Mouse (Mus musculus) neural tube, embryonic 14.5 days (tissue): ENCODE results near the gene Nln. TPM values are rescaled to one million over a fixed set of nuclear protein-coding genes. Genes with fewer than 3 reads are reported as not detected.

Experiments used
- ATAC-seq: fragments of 200-750 bp; cut with Nextera tagmentation; 2 replicates; pipeline ENCODE4 v1.8.0; 2017; ENCODE audit warnings: low read depth, mild to moderate bottlenecking, moderate TSS enrichment, moderate library complexity
- H3K27ac ChIP-seq: fragments of 300-500 bp; sonication (generic); 2 replicates; pipeline ENCODE4 v1.5.1; 2014; ENCODE audit warnings: low read depth, mild to moderate bottlenecking, control low read depth, low read length, moderate library complexity, mixed read lengths
- H3K27me3 ChIP-seq: fragments of 300-500 bp; sonication (generic); 2 replicates; pipeline ENCODE4 v1.6.1; 2014; ENCODE audit warnings: low read length; ENCODE audit not compliant: control insufficient read depth, insufficient read depth
- H3K36me3 ChIP-seq: fragments of 300-500 bp; sonication (generic); 2 replicates; pipeline ENCODE4 v1.6.1; 2014; ENCODE audit warnings: low read length, mixed read lengths; ENCODE audit not compliant: control insufficient read depth, insufficient read depth
- H3K4me1 ChIP-seq: fragments of 300-500 bp; sonication (generic); 2 replicates; pipeline ENCODE4 v1.6.1; 2014; ENCODE audit warnings: low read length; ENCODE audit not compliant: control insufficient read depth, insufficient read depth
- H3K4me2 ChIP-seq: fragments of 300-500 bp; sonication (generic); 2 replicates; pipeline ENCODE4 v1.6.1; 2014; ENCODE audit warnings: mild to moderate bottlenecking, low read depth, low read length, control low read depth
- H3K4me3 ChIP-seq: fragments of 300-500 bp; sonication (generic); 2 replicates; pipeline ENCODE4 v1.5.1; 2014; ENCODE audit warnings: low read depth, low read length, control low read depth, mixed read lengths
- H3K9ac ChIP-seq: fragments of 300-500 bp; sonication (generic); replicated peaks from 2 replicates; pipeline ENCODE4 v1.6.1; 2014; ENCODE audit warnings: low read depth, mild to moderate bottlenecking, control low read depth, low read length, mixed read lengths
- H3K9me3 ChIP-seq: fragments of 300-500 bp; sonication (generic); 2 replicates; pipeline ENCODE4 v1.6.1; 2016; ENCODE audit warnings: low read length; ENCODE audit not compliant: control insufficient read depth
- WGBS: fragments of 180-500 bp; shearing (Covaris S2); extraction: QIAGEN DNeasy Blood & Tissue Kit; methylation state at CpG from one replicate; pipeline ENCODE4 v1.1.7; 2014; 5-methylcytosine and 5-hydroxymethylcytosine counted together
- polyA plus RNA-seq: library from polyadenylated mRNA; unstranded; fragments of >200 nt; fragmentation: Nextera tagmentation; extraction: Ambion mirVana; gene quantifications from 2 replicates; pipeline ENCODE4 v1.2.1, GENCODE M21; 2014

Gene Nln
- polyA plus RNA-seq, 1 experiment from 2014 or later = 71.6 TPM

- no peaks in the 10 kb centered on the region for H3K9me3 ChIP-seq
- H3K27me3 ChIP-seq = no peaks in the 10 kb centered on the region
- no peak overlapping the region for H3K9ac ChIP-seq
- H3K4me1 ChIP-seq = 0 out of 2 replicates have a peak, but pooled peaks cover 5% of the 10 kb centered on the region
- ATAC-seq = no peak
- H3K36me3 ChIP-seq = no peaks in the 10 kb centered on the region
- 85% methylated on average over 4 of the region's 4 CpGs for WGBS
- H3K27ac ChIP-seq = no peak overlapping the region
- no peak overlapping the region for H3K4me3 ChIP-seq
- no peak overlapping the region for H3K4me2 ChIP-seq
These were observed 68.5 kb downstream of the Nln start for GRCm38 (mm10) chr13:104040950-104041349.

GRCm38 (mm10) chr13:104039861-104040260, 69.6 kb downstream of the Nln start:
- Histone ChIP-seq H3K4me2 (no peak overlapping the region), H3K4me1 (0 out of 2 replicates have a peak, but pooled peaks cover 5% of the 10 kb centered on the region), H3K9ac (no peak overlapping the region), H3K36me3 (no peaks in the 10 kb centered on the region), H3K27me3 (no peaks in the 10 kb centered on the region), H3K4me3 (no peak overlapping the region), H3K27ac (no peak overlapping the region), H3K9me3 (no peaks in the 10 kb centered on the region)
- WGBS = 76% methylated on average over 4 of the region's 4 CpGs
- no peak for ATAC-seq

GRCm38 (mm10) chr13:104038891-104039290, 70.5 kb downstream of the Nln start:
- H3K27me3 ChIP-seq = no peaks in the 10 kb centered on the region
- WGBS = 96% methylated on average over 7 of the region's 7 CpGs
- H3K36me3 ChIP-seq = no peaks in the 10 kb centered on the region
- 0 out of 2 replicates have a peak, but pooled peaks cover 5% of the 10 kb centered on the region for H3K4me1 ChIP-seq
- H3K4me3 ChIP-seq = no peak overlapping the region
- no peak overlapping the region for H3K9ac ChIP-seq
- no peak; the same call in 1 of the 2 replicates for ATAC-seq
- H3K27ac ChIP-seq = no peak overlapping the region
- H3K4me2 ChIP-seq = no peak overlapping the region
- H3K9me3 ChIP-seq = no peaks in the 10 kb centered on the region

- H3K4me3 ChIP-seq = no peak overlapping the region
- H3K27me3 ChIP-seq = no peaks in the 10 kb centered on the region
- no peak overlapping the region for H3K4me2 ChIP-seq
- H3K27ac ChIP-seq = no peak overlapping the region
- no peak overlapping the region for H3K9ac ChIP-seq
- no peaks in the 10 kb centered on the region for H3K9me3 ChIP-seq
- H3K4me1 ChIP-seq = 0 out of 2 replicates have a peak, but pooled peaks cover 5% of the 10 kb centered on the region
- peak; percentile 44; the same call in 1 of the 2 replicates for ATAC-seq
- no peaks in the 10 kb centered on the region for H3K36me3 ChIP-seq
- WGBS = 62% methylated on average over 7 of the region's 7 CpGs
These were observed 71.1 kb downstream of the Nln start for GRCm38 (mm10) chr13:104038358-104038757.

- 74% methylated on average over 9 of the region's 9 CpGs for WGBS
- Histone ChIP-seq H3K36me3 (no peaks in the 10 kb centered on the region), H3K27ac (no peak overlapping the region), H3K9me3 (no peaks in the 10 kb centered on the region), H3K9ac (no peak overlapping the region), H3K4me2 (no peak overlapping the region), H3K27me3 (no peaks in the 10 kb centered on the region), H3K4me1 (0 out of 2 replicates have a peak, but pooled peaks cover 5% of the 10 kb centered on the region), H3K4me3 (no peak overlapping the region)
- no peak for ATAC-seq
These were observed 71.7 kb downstream of the Nln start for GRCm38 (mm10) chr13:104037531-104038290.

- Histone ChIP-seq H3K4me1 (peaks cover 5% of the 10 kb centered on the region; the same call in 1 of the 2 replicates), H3K27ac (no peak overlapping the region), H3K4me3 (no peak overlapping the region), H3K36me3 (no peaks in the 10 kb centered on the region), H3K4me2 (no peak overlapping the region), H3K9ac (no peak overlapping the region), H3K27me3 (no peaks in the 10 kb centered on the region), H3K9me3 (no peaks in the 10 kb centered on the region)
- no peak for ATAC-seq
- WGBS = 79% methylated on average over 23 of the region's 23 CpGs
These were observed 72.7 kb downstream of the Nln start for GRCm38 (mm10) chr13:104036494-104037290.

- no peaks in the 10 kb centered on the region for H3K9me3 ChIP-seq
- no peak overlapping the region for H3K27ac ChIP-seq
- H3K9ac ChIP-seq = no peak overlapping the region
- no peaks in the 10 kb centered on the region for H3K27me3 ChIP-seq
- H3K4me2 ChIP-seq = no peak overlapping the region
- no peak for ATAC-seq
- peaks cover 5% of the 10 kb centered on the region; the same call in 1 of the 2 replicates for H3K4me1 ChIP-seq
- WGBS = 85% methylated on average over 2 of the region's 2 CpGs
- no peaks in the 10 kb centered on the region for H3K36me3 ChIP-seq
- H3K4me3 ChIP-seq = no peak overlapping the region
These were observed 73.8 kb downstream of the Nln start for GRCm38 (mm10) chr13:104035651-104036050.

- Histone ChIP-seq H3K36me3 (no peaks in the 10 kb centered on the region), H3K4me1 (peaks cover 5% of the 10 kb centered on the region; the same call in 1 of the 2 replicates), H3K9me3 (no peaks in the 10 kb centered on the region), H3K4me2 (no peak overlapping the region), H3K4me3 (no peak overlapping the region), H3K9ac (no peak overlapping the region), H3K27ac (no peak overlapping the region), H3K27me3 (no peaks in the 10 kb centered on the region)
- no peak for ATAC-seq
- WGBS = 54% methylated on average over 6 of the region's 6 CpGs
These were observed 74.6 kb downstream of the Nln start for GRCm38 (mm10) chr13:104034854-104035253.
